Mouse (Mus musculus) liver, embryonic 14.5 days (tissue): ENCODE results near the gene Sall4.

Experiments used
- CTCF ChIP-seq: IDR thresholded peaks from 2 replicates; pipeline ENCODE4 v1.5.1; 2016; ENCODE audit warnings: antibody characterized with exemption, low read depth, control low read depth
- EP300 ChIP-seq: IDR thresholded peaks from 2 replicates; pipeline ENCODE4 v1.6.1; 2016; ENCODE audit warnings: antibody characterized with exemption, low read depth

GRCm38 (mm10) chr2:168719742-168720141 is 48.0 kb downstream of the Sall4 start:
- TF ChIP-seq EP300 (no peak), CTCF (no peak)
